Mouse (Mus musculus) Muller cell, postnatal 12 days (primary cell): ENCODE measurements at regions not wholly inside any gene's neighbourhood (a gene's known extent, or its start where the extent isn't known, plus 50 kb on each side); places are given as distances from the start of the nearest gene placed in this dataset.
A peak's percentile ranks its signal among the peaks of the same experiment; 100 is the strongest.

Experiments
- DNase-seq: peaks from one replicate; pipeline ENCODE4 v3.0.0-alpha.2; 2015; ENCODE audit errors: inconsistent ontology term

- DNase-seq = peak; percentile 71
Measured at GRCm38 (mm10) chr17:87531411-87532157, 84.8 kb upstream of the Calm2 start.

DNA sequence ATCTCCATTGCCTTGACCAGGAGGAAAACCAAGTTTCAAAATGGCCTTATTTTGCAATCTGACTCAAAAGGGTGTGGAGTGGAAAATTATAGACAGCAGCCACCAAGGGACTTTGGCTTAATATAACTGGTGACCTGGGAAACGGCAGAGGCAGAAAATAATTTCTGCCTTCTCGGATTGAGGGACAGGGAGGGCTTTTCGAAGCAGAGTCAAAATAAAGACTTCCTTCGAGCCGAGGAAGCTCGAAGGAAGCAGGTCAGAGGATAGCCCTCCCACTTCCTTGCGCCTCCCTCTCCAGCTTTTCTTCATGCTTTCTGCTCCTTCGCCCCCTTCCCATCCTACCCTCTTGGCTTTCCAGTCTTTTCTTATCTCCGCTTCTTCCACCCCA is 85.4 kb upstream of the Calm2 start:
- no peak for DNase-seq

DNA sequence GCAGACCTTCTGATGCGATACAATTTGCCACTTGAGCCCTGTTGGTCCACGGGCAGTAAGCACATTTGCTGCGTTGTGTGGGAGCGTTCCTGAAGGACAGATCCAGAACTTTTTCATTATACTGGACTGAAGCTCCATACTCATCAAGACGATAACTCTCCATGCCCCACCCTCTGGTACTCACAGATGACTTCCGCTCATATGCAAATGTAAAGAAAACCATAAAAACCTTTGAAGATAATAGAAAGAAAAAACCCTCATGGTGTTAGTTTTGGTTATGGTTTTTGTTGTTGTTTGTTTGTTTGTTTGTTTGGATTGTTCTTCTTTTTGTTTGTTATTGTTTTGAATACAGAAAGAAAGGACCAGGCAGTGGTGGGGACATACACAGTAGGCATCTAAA is 86.0 kb upstream of the Calm2 start:
- DNase-seq = no peak

- DNase-seq = no peak
Measured at GRCm38 (mm10) chr17:87549568-87549967, 86.2 kb upstream of the Epcam start.

DNA sequence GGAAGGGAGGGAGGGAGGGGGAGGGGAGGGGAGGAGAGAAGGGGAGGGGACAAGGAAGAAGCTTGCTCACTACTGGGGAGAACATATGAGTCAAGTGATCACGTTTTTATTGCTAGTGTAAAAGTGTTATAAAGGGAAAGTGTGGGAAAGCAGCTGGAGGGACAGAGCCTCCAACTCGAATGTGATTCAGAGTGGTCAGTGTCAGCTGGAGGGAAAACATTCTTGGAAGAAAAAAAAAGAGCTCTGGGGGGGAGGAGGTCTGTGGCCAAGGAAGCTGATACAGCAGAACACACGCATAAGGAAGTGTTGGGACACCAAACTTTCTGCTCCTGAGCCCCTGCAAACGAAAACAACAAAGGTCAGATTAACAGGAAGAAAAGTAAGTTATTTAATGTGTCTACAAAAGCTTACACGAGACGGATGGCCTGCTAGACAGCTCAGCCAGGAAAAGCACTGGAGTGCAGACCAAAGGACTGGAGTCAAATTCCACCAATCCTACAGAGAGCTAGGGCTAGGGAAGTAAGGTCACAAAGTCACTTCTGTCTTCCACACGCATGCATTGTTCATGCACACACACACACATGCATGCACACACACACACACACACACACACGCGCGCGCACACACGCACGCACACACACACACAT is 85.1 kb upstream of the Epcam start:
- DNase-seq = no peak

GRCm38 (mm10) chr17:87554561-87554960 is 81.2 kb upstream of the Epcam start:
- no peak for DNase-seq

DNA sequence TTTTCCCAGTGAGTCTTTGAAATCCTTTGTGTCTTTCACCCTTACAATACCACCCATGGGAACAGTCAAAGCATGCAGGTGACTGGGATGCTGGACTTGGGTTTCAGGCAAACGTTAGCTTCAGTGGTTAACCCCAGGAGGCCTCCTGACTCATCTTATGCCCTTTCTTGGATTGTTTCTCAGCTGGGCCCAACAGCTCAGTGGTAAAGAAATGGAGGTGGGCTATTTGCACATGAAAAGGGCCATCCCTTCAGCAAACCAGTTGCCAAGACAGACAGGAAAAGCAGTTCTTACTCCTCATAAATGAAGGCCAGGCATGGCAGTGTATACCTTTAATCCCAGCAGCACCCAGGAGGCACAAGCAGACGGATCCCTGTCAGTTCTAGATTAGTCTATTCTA is 77.4 kb upstream of the Epcam start:
- DNase-seq = no peak

DNA sequence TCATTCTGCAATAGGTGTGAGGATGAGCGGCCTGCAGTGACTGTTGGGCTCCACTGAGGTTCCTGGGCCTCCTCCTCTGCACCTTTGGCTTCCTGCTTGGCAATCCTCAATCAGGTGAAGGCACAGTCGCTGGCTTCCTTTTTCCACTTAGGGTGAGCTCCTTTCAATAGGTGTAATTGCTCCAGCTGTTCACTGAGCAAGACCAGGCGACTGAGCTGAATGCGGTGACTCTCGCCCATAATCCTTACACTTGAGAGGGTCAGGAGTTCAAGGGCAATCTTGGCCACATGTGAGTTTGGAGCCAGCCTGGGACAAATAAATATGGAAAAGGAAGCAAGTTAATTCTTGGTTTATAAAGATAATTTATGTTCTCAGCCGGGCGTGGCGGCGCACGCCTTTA is 76.1 kb upstream of the Epcam start:
- no peak for DNase-seq

GRCm38 (mm10) chr17:87560923-87561322 is 74.9 kb upstream of the Epcam start:
- DNase-seq = no peak

DNA sequence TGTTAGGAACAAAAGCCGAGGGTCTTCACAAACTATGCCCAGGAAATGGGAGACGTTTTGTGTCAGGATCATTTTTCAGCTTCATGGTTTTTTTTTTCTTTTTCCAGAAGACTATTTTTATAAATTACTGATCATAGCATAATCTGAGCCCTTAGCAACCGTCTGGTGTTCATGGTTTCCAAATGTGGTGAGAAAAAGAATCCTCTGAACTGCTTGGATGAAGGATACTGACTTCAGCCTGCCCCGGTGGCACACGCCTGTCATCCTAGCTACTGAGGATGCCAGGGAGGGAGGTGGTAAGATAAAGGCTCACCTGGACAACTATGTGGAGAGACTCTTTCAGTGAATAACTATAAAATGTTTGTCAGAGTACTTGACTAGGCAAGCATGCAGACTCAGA is 72.4 kb upstream of the Epcam start:
- DNase-seq = no peak

GRCm38 (mm10) chr17:87565631-87566030 is 70.1 kb upstream of the Epcam start:
- no peak for DNase-seq

GRCm38 (mm10) chr17:87566296-87566695 is 69.5 kb upstream of the Epcam start:
- peak; percentile 72 for DNase-seq

- no peak for DNase-seq
Measured at GRCm38 (mm10) chr17:87566996-87567395, 68.8 kb upstream of the Epcam start.

DNA sequence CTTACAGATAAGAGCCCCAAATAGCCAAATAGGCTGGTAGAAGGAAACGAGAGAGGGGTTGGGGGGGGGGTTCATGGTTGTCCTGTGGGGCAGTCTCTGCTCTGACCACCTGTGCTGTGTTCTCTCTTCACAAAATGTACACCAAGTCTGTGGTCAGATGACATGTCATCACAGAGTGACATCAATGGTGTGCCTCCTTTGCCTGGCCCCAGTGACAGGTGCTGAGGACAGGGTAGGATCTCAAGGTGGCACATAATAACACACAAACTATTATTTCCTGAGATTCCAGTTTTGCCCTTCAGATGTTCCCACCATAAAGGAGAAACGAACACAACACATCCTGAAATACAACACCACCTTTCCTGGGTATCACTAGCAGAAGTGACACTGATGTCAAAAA is 68.3 kb upstream of the Epcam start:
- no peak for DNase-seq

DNA sequence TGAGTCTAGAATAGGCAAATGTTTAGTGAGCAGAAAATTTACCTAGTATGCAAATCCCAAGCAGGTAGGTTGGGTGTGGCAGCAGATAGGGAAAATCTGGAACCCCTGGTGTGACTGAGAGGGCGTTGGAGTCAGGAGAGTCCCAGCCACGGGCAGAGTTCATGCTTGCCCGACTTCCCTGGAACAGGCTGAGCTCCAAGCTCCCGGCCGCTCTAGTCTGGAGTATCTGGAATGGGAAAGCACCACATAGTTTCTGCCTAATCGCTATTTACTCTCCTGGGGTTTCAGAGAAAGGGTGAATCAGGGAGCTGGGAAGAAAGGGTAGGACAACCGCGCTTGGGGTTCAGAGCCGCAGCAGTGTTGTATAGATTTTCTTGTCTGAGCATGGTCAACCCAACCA is 65.8 kb upstream of the Epcam start:
- no peak for DNase-seq

GRCm38 (mm10) chr17:87570676-87571344 is 65.0 kb upstream of the Epcam start:
- no peak for DNase-seq

GRCm38 (mm10) chr17:87571345-87571932 is 64.3 kb upstream of the Epcam start:
- DNase-seq = peak; percentile 93

- DNase-seq = no peak
Measured at GRCm38 (mm10) chr17:87583575-87583974, 52.2 kb upstream of the Epcam start.

- DNase-seq = no peak
Measured at GRCm38 (mm10) chr17:87585355-87585754, 50.4 kb upstream of the Epcam start.
